Mouse (Mus musculus) hindbrain, embryonic 13.5 days (tissue): ENCODE measurements at regions not wholly inside any gene's neighbourhood (a gene's known extent, or its start where the extent isn't known, plus 50 kb on each side); places are given as distances from the start of the nearest gene placed in this dataset.

Experiments used
- ATAC-seq: fragments of 200-750 bp; cut with Nextera tagmentation; 2 replicates; pipeline ENCODE4 v1.8.0; 2017; ENCODE audit warnings: moderate TSS enrichment; ENCODE audit not compliant: low FRiP score
- H3K27ac ChIP-seq: fragments of 300-500 bp; sonication (generic); 2 replicates; pipeline ENCODE4 v1.5.1; 2015; ENCODE audit warnings: inconsistent platforms, mild to moderate bottlenecking, moderate library complexity
- H3K27me3 ChIP-seq: fragments of 300-500 bp; sonication (generic); 2 replicates; pipeline ENCODE4 v1.6.1; 2015; ENCODE audit warnings: mild to moderate bottlenecking, inconsistent platforms
- H3K36me3 ChIP-seq: fragments of 300-500 bp; sonication (generic); 2 replicates; pipeline ENCODE4 v1.6.1; 2015; ENCODE audit warnings: mild to moderate bottlenecking, inconsistent platforms
- H3K4me1 ChIP-seq: fragments of 300-500 bp; sonication (generic); replicated peaks from 2 replicates; pipeline ENCODE4 v1.6.1; 2015; ENCODE audit warnings: inconsistent platforms
- H3K4me2 ChIP-seq: fragments of 300-500 bp; sonication (generic); 2 replicates; pipeline ENCODE4 v1.6.1; 2015; ENCODE audit warnings: inconsistent platforms, mild to moderate bottlenecking, moderate library complexity
- H3K4me3 ChIP-seq: fragments of 300-500 bp; sonication (generic); 2 replicates; pipeline ENCODE4 v1.5.1; 2015; ENCODE audit warnings: mild to moderate bottlenecking, inconsistent platforms
- H3K9ac ChIP-seq: fragments of 300-500 bp; sonication (generic); 2 replicates; pipeline ENCODE4 v1.6.1; 2015; ENCODE audit warnings: mild to moderate bottlenecking, inconsistent platforms
- H3K9me3 ChIP-seq: fragments of 300-500 bp; sonication (generic); 2 replicates; pipeline ENCODE4 v1.6.1; 2016; ENCODE audit warnings: inconsistent platforms
- WGBS: fragments of 180-500 bp; shearing (Covaris S2); methylation state at CpG from one replicate; pipeline ENCODE4 v1.1.7; 2015; 5-methylcytosine and 5-hydroxymethylcytosine counted together

GRCm38 (mm10) chr10:117446776-117447175, 67.0 kb upstream of the Cpsf6 start:
- H3K36me3 ChIP-seq: no peaks in the 10 kb centered on the region
- H3K9ac ChIP-seq: no peak overlapping the region
- no peak for ATAC-seq
- peaks cover 3% of the 10 kb centered on the region; the same call in 1 of the 2 replicates for H3K9me3 ChIP-seq
- H3K4me3 ChIP-seq: no peak overlapping the region
- 0 out of 2 replicates have a peak, but pooled peaks cover 4% of the 10 kb centered on the region for H3K27me3 ChIP-seq
- H3K27ac ChIP-seq: no peak overlapping the region
- H3K4me1 ChIP-seq: no peaks in the 10 kb centered on the region
- no peak overlapping the region for H3K4me2 ChIP-seq
- WGBS: 91% methylated on average over 7 of the region's 7 CpGs

GRCm38 (mm10) chr10:117445801-117446490, 66.1 kb upstream of the Cpsf6 start:
- 88% methylated on average over 15 of the region's 15 CpGs for WGBS
- H3K9me3 ChIP-seq: peaks cover 3% of the 10 kb centered on the region; the same call in 1 of the 2 replicates
- no peaks in the 10 kb centered on the region for H3K36me3 ChIP-seq
- peaks cover 6% of the 10 kb centered on the region; the same call in 1 of the 2 replicates for H3K4me1 ChIP-seq
- H3K27ac ChIP-seq: no peak overlapping the region
- no peak overlapping the region for H3K9ac ChIP-seq
- 0 out of 2 replicates have a peak, but pooled peaks cover 4% of the 10 kb centered on the region for H3K27me3 ChIP-seq
- H3K4me3 ChIP-seq: no peak overlapping the region
- no peak for ATAC-seq
- H3K4me2 ChIP-seq: no peak overlapping the region

- Histone ChIP-seq H3K27ac (no peak overlapping the region), H3K9ac (no peak overlapping the region), H3K4me3 (no peak overlapping the region), H3K4me2 (no peak overlapping the region), H3K9me3 (peaks cover 3% of the 10 kb centered on the region; the same call in 1 of the 2 replicates), H3K4me1 (peaks cover 6% of the 10 kb centered on the region; the same call in 1 of the 2 replicates), H3K27me3 (0 out of 2 replicates have a peak, but pooled peaks cover 7% of the 10 kb centered on the region), H3K36me3 (no peaks in the 10 kb centered on the region)
- ATAC-seq: no peak
- WGBS: 79% methylated on average over 6 of the region's 6 CpGs
Observed at GRCm38 (mm10) chr10:117445181-117445790, 65.5 kb upstream of the Cpsf6 start.

DNA sequence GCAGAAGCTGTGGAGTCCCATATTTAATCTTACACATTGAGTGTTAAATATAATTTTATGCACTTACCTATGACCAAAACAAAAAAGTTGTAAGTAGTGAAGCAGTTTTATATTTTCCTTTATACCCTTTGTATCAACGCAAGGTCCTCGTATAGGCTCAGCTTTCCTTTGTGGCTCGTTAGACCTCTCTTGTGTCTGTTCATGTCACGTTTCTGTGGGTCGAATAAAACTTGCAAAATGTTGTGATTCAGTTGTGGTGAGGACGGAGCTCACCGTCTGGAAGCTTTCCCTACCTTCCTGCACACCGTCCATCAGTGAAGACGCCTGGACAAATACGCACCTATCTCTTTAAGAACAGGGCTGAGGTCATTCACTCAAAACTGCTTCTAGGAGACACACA, 64.9 kb upstream of the Cpsf6 start:
- H3K36me3 ChIP-seq: no peaks in the 10 kb centered on the region
- WGBS: 90% methylated on average over 10 of the region's 10 CpGs
- H3K9ac ChIP-seq: no peak overlapping the region
- no peak overlapping the region for H3K27ac ChIP-seq
- peaks cover 6% of the 10 kb centered on the region; the same call in 1 of the 2 replicates for H3K4me1 ChIP-seq
- H3K4me3 ChIP-seq: no peak overlapping the region
- H3K4me2 ChIP-seq: no peak overlapping the region
- ATAC-seq: no peak
- peaks cover 3% of the 10 kb centered on the region; the same call in 1 of the 2 replicates for H3K9me3 ChIP-seq
- 0 out of 2 replicates have a peak, but pooled peaks cover 7% of the 10 kb centered on the region for H3K27me3 ChIP-seq

- ATAC-seq: no peak
- 0 out of 2 replicates have a peak, but pooled peaks cover 7% of the 10 kb centered on the region for H3K27me3 ChIP-seq
- H3K36me3 ChIP-seq: no peaks in the 10 kb centered on the region
- H3K9me3 ChIP-seq: peaks cover 3% of the 10 kb centered on the region; the same call in 1 of the 2 replicates
- H3K9ac ChIP-seq: no peak overlapping the region
- H3K4me2 ChIP-seq: no peak overlapping the region
- 91% methylated on average over 4 of the region's 4 CpGs for WGBS
- peaks cover 6% of the 10 kb centered on the region; the same call in 1 of the 2 replicates for H3K4me1 ChIP-seq
- H3K4me3 ChIP-seq: no peak overlapping the region
- H3K27ac ChIP-seq: no peak overlapping the region
Observed at GRCm38 (mm10) chr10:117443426-117444350, 63.9 kb upstream of the Cpsf6 start.

- peaks cover 3% of the 10 kb centered on the region; the same call in 1 of the 2 replicates for H3K9me3 ChIP-seq
- WGBS: 84% methylated on average over 17 of the region's 17 CpGs
- no peak overlapping the region for H3K9ac ChIP-seq
- peaks cover 6% of the 10 kb centered on the region; the same call in 1 of the 2 replicates for H3K4me1 ChIP-seq
- peak overlapping the region; percentile 46 for H3K4me2 ChIP-seq
- ATAC-seq: no peak
- no peak overlapping the region for H3K4me3 ChIP-seq
- H3K36me3 ChIP-seq: no peaks in the 10 kb centered on the region
- H3K27me3 ChIP-seq: 0 out of 2 replicates have a peak, but pooled peaks cover 7% of the 10 kb centered on the region
- H3K27ac ChIP-seq: no peak overlapping the region
Observed at GRCm38 (mm10) chr10:117441979-117442803, 62.4 kb upstream of the Cpsf6 start.

DNA sequence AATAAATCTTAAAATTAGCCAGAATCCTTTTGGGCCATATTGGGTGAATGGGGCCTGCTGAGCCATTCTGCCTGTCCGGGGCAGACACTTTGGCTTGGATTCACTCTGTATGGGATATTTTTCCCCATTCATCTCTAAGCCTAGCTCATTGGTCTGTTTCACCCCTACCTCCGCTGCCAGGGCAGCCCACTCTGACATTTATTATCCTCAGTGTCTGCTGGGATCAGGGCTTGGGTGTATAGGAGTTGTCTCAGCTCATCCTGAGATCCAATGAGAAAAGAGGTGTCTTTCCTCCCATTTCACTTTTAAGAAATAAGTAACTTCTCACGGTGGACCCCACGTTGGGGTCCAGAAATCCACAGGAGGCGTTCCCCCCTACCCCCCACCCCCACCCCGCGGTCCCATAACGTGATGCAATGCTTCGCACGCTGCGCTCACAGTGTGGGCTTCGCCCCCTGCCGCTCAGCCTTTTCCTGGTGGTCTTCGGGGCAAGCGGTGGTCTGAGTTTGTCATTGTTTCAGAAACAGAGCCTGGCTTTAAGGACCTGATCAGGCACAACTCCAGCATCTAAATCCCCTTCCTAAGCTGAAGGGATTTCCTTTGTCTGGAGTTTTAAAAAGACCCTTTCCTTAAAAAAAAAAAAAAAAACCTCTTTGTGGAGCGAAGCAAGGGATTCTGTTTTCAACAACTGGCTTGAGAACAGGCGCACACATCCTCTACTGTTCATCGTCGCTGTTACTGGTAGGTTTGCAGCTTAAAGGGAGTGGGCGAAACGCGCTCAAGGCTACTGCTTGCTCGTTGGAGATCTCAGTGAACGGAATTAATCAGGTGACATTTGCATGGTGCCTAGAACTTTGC, 61.5 kb upstream of the Cpsf6 start:
- Histone ChIP-seq H3K4me2 (peak overlapping the region; percentile 46), H3K9me3 (peaks cover 3% of the 10 kb centered on the region; the same call in 1 of the 2 replicates), H3K36me3 (no peaks in the 10 kb centered on the region), H3K4me1 (peaks cover 6% of the 10 kb centered on the region; the same call in 1 of the 2 replicates), H3K27me3 (peaks cover 9% of the 10 kb centered on the region), H3K9ac (peak overlapping the region; percentile 29; the same call in 1 of the 2 replicates), H3K27ac (no peak overlapping the region), H3K4me3 (no peak overlapping the region; the same call in 1 of the 2 replicates)
- ATAC-seq: no peak; the same call in 1 of the 2 replicates
- WGBS: 10% methylated on average over 24 of the region's 24 CpGs

DNA sequence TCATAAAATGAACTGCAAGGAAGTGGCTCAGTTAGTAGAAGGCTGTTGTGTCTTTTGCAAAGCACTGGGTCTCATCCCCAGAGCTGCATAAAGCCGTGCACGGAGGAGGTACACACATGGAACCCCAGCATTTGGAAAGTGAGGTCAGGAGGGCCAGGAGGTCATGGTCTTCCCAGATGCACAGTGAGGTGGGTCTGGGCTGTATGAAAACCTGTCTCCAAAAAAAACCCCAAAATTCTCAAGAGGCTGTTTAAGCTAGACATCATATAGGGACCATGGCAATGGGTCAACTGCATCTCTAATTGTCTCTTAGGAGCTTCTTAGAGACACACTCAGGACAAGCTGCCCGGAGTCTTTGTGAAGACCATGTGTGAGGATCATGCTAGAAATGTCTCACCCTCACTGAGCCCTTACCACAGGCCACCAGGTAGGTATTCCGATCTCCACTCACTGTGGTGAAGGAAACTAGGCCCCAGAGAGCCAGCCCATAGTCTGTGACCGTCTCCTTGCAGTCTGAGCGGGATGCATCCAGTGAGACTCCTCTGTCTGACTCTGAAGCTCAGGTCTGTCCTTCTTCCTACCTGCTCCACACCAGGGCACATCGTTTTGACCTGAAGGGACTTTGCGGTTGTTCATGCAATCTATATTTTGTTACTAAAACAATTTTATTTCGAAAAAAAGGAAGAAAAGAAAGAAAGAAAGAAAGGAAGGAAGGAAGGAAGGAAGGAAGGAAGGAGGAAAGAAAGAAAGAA, 60.6 kb upstream of the Cpsf6 start:
- Histone ChIP-seq H3K4me1 (peaks cover 11% of the 10 kb centered on the region), H3K9me3 (peaks cover 3% of the 10 kb centered on the region; the same call in 1 of the 2 replicates), H3K4me3 (no peak overlapping the region), H3K36me3 (no peaks in the 10 kb centered on the region), H3K4me2 (no peak overlapping the region), H3K27me3 (peaks cover 16% of the 10 kb centered on the region), H3K27ac (no peak overlapping the region), H3K9ac (no peak overlapping the region)
- 92% methylated on average over 9 of the region's 9 CpGs for WGBS
- ATAC-seq: no peak

GRCm38 (mm10) chr10:117439206-117440110, 59.6 kb upstream of the Cpsf6 start:
- Histone ChIP-seq H3K27ac (no peak overlapping the region), H3K4me1 (peaks cover 16% of the 10 kb centered on the region), H3K36me3 (no peaks in the 10 kb centered on the region), H3K27me3 (peaks cover 16% of the 10 kb centered on the region), H3K4me3 (no peak overlapping the region), H3K9me3 (peaks cover 3% of the 10 kb centered on the region; the same call in 1 of the 2 replicates), H3K9ac (no peak overlapping the region), H3K4me2 (no peak overlapping the region)
- 95% methylated on average over 3 of the region's 3 CpGs for WGBS
- no peak for ATAC-seq
